Mouse (Mus musculus) heart, adult 11 months (tissue): ENCODE results near the gene Fam184a.

Experiments used
- DNase-seq: peaks from one replicate; pipeline ENCODE4 v3.0.0; 2022

Fam184a gene

GRCm38 (mm10) chr10:53750955-53751652, at the start of gene Fam184a:
Gene Fam184a (minus strand): TSS chr10:53751123.
- peak; percentile 95 for DNase-seq

GRCm38 (mm10) chr10:53796258-53796581, 45.3 kb upstream of the Fam184a start:
- no peak for DNase-seq

GRCm38 (mm10) chr10:53795567-53796257, 44.8 kb upstream of the Fam184a start:
- no peak for DNase-seq

GRCm38 (mm10) chr10:53791281-53791680, 40.4 kb upstream of the Fam184a start:
- DNase-seq, result no peak

- DNase-seq, result no peak
Observed at GRCm38 (mm10) chr10:53776591-53776990, 25.7 kb upstream of the Fam184a start.

- DNase-seq, result no peak
Observed at GRCm38 (mm10) chr10:53772708-53773107, 21.8 kb upstream of the Fam184a start.

- no peak for DNase-seq
Observed at GRCm38 (mm10) chr10:53771480-53771879, 20.6 kb upstream of the Fam184a start.

- no peak for DNase-seq
Observed at GRCm38 (mm10) chr10:53768745-53769144, 17.8 kb upstream of the Fam184a start.

GRCm38 (mm10) chr10:53765471-53765870, 14.5 kb upstream of the Fam184a start:
- no peak for DNase-seq

- DNase-seq, result no peak
Observed at GRCm38 (mm10) chr10:53752723-53753122, 1.8 kb upstream of the Fam184a start.

- DNase-seq, result no peak
Observed at GRCm38 (mm10) chr10:53750275-53750954, 508 bp downstream of the Fam184a start.

GRCm38 (mm10) chr10:53746039-53746438, 4.9 kb downstream of the Fam184a start:
- no peak for DNase-seq

GRCm38 (mm10) chr10:53742961-53743360, 8.0 kb downstream of the Fam184a start:
- no peak for DNase-seq

GRCm38 (mm10) chr10:53740014-53740413, 10.9 kb downstream of the Fam184a start:
- DNase-seq, result no peak

GRCm38 (mm10) chr10:53738842-53739241, 12.1 kb downstream of the Fam184a start:
- no peak for DNase-seq

GRCm38 (mm10) chr10:53735201-53735865, 15.6 kb downstream of the Fam184a start:
- DNase-seq, result no peak

GRCm38 (mm10) chr10:53732324-53732723, 18.6 kb downstream of the Fam184a start:
- DNase-seq, result no peak

- DNase-seq, result no peak
Observed at GRCm38 (mm10) chr10:53728883-53729282, 22.0 kb downstream of the Fam184a start.

- no peak for DNase-seq
Observed at GRCm38 (mm10) chr10:53725301-53725700, 25.6 kb downstream of the Fam184a start.

- DNase-seq, result peak; percentile 72
Observed at GRCm38 (mm10) chr10:53704516-53704915, 46.4 kb downstream of the Fam184a start.

- peak; percentile 53 for DNase-seq
Observed at GRCm38 (mm10) chr10:53698531-53698930, 52.4 kb downstream of the Fam184a start.

- peak; percentile 19 for DNase-seq
Observed at GRCm38 (mm10) chr10:53694757-53695156, 56.2 kb downstream of the Fam184a start.

- no peak for DNase-seq
Observed at GRCm38 (mm10) chr10:53691263-53691662, 59.7 kb downstream of the Fam184a start.
